ENCODE assay signal across 9 mouse cellular contexts in the genomic region with DNA sequence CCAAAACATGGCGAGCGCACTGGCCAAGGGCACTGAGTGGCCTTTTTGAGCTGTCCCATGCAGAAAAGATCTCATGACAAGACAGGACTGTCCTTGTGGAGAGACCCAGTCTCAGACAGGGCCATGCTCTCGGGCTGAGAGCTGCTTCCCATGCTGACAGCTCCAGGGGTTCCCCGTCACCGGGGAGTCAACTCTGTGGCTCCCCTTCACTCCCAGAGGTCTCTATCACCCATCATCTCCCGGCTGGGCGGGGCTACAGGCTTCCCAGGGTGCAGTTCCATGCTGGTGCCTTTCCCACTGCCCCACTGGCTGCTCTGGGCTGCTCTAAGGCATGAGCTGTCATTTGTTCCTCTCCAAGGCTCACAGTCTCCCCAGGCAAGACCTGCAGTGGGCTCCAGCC. TPM values are rescaled to one million over a fixed set of nuclear protein-coding genes. Genes with fewer than 3 reads are reported as not detected.
DNase-seq lines count a peak whose midpoint lies in the region; ATAC-seq and TF ChIP-seq lines count a peak whose summit lies in the region.
"Had no signal": no experiment of that assay in that cellular context is flagged by ENCODE, and none has a peak within 500 bp of the region (broad histone marks: within the 10 kb centered on the region; RNA-seq: fewer than 3 reads in every experiment).

No protein-coding gene starts in this region.

- no peak overlapping the region for H3K4me3 ChIP-seq in liver, postnatal 0 days (ENCODE audit: low read depth, low read length)
- H3K4me3 ChIP-seq in neural tube, embryonic 15.5 days (replicated peaks): no peak overlapping the region

- H3K27me3 ChIP-seq in liver, postnatal 0 days (ENCODE audit: insufficient read depth, low read length): no peaks in the 10 kb centered on the region
- no peaks in the 10 kb centered on the region for H3K27me3 ChIP-seq in neural tube, embryonic 15.5 days (replicated peaks)

- peak; percentile 1 to 2 for DNase-seq in gastrocnemius, adult 8-10 months (ENCODE audit: low spot score in 2 of 2)
- no peak for DNase-seq in gastrocnemius, adult 18-20 months (ENCODE audit: low spot score)
- DNase-seq in liver: peak; percentile 74
- no peak for DNase-seq in liver, postnatal 0 days
- peak; percentile 28 for DNase-seq in adrenal gland, postnatal 25 days
- DNase-seq in layer of hippocampus, postnatal 10 days (ENCODE audit: low spot score in 2 of 2): peak; percentile 4 to 22
- DNase-seq in yolk sac, embryonic 10.5 days (ENCODE audit: low spot score): no peak

- no peak overlapping the region for H3K9ac ChIP-seq in liver, postnatal 0 days (replicated peaks)
- H3K9ac ChIP-seq in neural tube, embryonic 15.5 days (replicated peaks): no peak overlapping the region

- no peak for TF ChIP-seq EP300 in liver, postnatal 0 days (IDR thresholded peaks at IDR 0.05; ENCODE audit: low read depth)

- H3K9me3 ChIP-seq in liver, postnatal 0 days (ENCODE audit: low read length): no peaks in the 10 kb centered on the region
- H3K9me3 ChIP-seq in neural tube, embryonic 15.5 days (replicated peaks): no peaks in the 10 kb centered on the region

- H3K36me3 ChIP-seq in liver, postnatal 0 days (replicated peaks; ENCODE audit: insufficient read depth, low read length): no peaks in the 10 kb centered on the region
- no peaks in the 10 kb centered on the region for H3K36me3 ChIP-seq in neural tube, embryonic 15.5 days

- ATAC-seq in liver, postnatal 0 days: no peak
- ATAC-seq in neural tube, embryonic 15.5 days (ENCODE audit: low FRiP score): no peak

- H3K27ac ChIP-seq in liver, postnatal 0 days (ENCODE audit: low read depth): no peak overlapping the region
- H3K27ac ChIP-seq in neural tube, embryonic 15.5 days (replicated peaks): no peak overlapping the region

- 70% methylated on average over 7 of the region's 7 CpGs for WGBS in liver, postnatal 0 days (ENCODE audit: insufficient replicate concordance)
- 72% methylated on average over 7 of the region's 7 CpGs for WGBS in neural tube, embryonic 15.5 days

- TF ChIP-seq CTCF in liver, postnatal 0 days (IDR thresholded peaks at IDR 0.05; ENCODE audit: low read depth): no peak

- H3K4me1 ChIP-seq in liver, postnatal 0 days (ENCODE audit: insufficient read depth): peaks cover 11% of the 10 kb centered on the region; the same call in 1 of the 2 replicates
- peaks cover 10% of the 10 kb centered on the region for H3K4me1 ChIP-seq in neural tube, embryonic 15.5 days

- no peak overlapping the region for H3K4me2 ChIP-seq in liver, postnatal 0 days (ENCODE audit: low read depth, low read length)
- H3K4me2 ChIP-seq in neural tube, embryonic 15.5 days: no peak overlapping the region

RNA-seq across cellular contexts. Expression of a gene that starts 53.8 kb away (rescaled TPM):
- 1 to 10 TPM; 1.1 to 3.3 (median 1.9) TPM for total RNA-seq in gastrocnemius, adult 8-10 months (2022)
- total RNA-seq in gastrocnemius, adult 18-20 months (2021): 1 to 10 TPM; 1.3 to 1.8 TPM
- polyA plus RNA-seq in liver, postnatal 0 days (2015; fragmentation: Nextera tagmentation; extraction: Ambion mirVana): 1.1 and 1.8 TPM in 2 replicates
- 17.7 and 24.9 TPM in 2 replicates for total RNA-seq in adrenal gland, postnatal 25 days (2021)
- 1 to 10 TPM; 2.3 to 2.8 TPM for total RNA-seq in layer of hippocampus, postnatal 10 days (2021)
- polyA plus RNA-seq in neural tube, embryonic 15.5 days (2015; fragmentation: Nextera tagmentation; extraction: Ambion mirVana): 5.6 and 6.7 TPM in 2 replicates
- total RNA-seq: neutrophil, adult 5-6 weeks had no signal

RNA-seq across cellular contexts. Expression of a gene that starts 54.8 kb away (rescaled TPM):
- total RNA-seq in gastrocnemius, adult 8-10 months (2022): 10 to 100 TPM in 1 of 4 experiments, 1 to 10 TPM in 3; 6.2 to 13.3 (median 8.8) TPM
- total RNA-seq in gastrocnemius, adult 18-20 months (2021): 1 to 10 TPM; 6.9 to 7.9 TPM
- polyA plus RNA-seq in liver, postnatal 0 days (2015; fragmentation: Nextera tagmentation; extraction: Ambion mirVana): 3.2 and 4.2 TPM in 2 replicates
- 72.9 and 78.8 TPM in 2 replicates for total RNA-seq in adrenal gland, postnatal 25 days (2021)
- total RNA-seq in layer of hippocampus, postnatal 10 days (2021): 10 to 100 TPM; 72.7 to 76.9 TPM
- 19.9 and 28.4 TPM in 2 replicates for polyA plus RNA-seq in neural tube, embryonic 15.5 days (2015; fragmentation: Nextera tagmentation; extraction: Ambion mirVana)

Comparison
In these comparisons a context has a peak if more than half of its experiments do, and no peak if none do; other contexts are left out.
1. DNase-seq: peak in gastrocnemius, adult 8-10 months (2 of 2), liver (single experiment), adrenal gland, postnatal 25 days (single experiment) and layer of hippocampus, postnatal 10 days (2 of 2); none in gastrocnemius, adult 18-20 months (single experiment), liver, postnatal 0 days (single experiment) and yolk sac, embryonic 10.5 days (single experiment).